ENCODE assay signal across 7 mouse cellular contexts in the genomic region with DNA sequence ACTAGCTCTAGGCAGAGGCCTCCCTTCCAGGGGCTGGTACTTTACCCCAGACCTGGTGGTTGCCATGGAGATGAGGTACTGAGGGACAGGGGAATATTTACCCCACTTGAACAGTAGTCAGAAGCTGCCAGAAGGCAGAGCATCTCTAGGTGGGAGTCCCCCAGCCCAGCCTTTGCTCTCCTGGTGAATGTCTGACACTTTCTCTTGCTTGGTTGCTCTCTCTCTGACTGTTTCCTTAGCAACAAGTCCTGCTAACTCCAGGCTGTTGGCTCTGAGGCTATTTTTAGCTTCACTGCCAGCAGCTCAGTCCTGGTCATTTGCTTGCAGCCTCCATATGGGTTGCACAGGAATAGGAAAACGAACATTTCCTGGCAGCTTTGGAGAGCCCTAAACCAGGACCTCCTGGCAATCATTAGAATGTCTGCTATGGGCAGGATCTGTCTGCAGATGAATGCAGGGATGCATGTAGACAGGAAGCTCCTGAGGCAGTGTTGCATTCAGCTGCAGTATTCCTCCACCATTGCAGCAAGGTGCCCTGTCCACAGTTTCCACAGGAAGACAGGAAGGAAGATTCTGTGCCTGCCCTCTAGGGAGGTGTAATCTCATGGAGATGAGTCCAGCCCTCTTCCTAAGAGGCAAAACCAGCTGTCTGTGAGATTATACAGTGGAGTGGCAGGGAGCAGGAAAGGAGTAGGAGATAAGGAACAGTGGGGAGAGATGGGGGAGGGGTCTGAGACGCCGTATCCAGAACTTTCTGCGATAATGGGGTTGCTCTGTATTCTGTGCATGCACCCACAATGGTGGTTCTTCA.
DNase-seq lines count a peak whose midpoint lies in the region; ATAC-seq lines count a peak whose summit lies in the region.

No protein-coding gene starts in this region.

- peaks cover 45% of the 10 kb centered on the region for H3K36me3 ChIP-seq in embryonic facial prominence, embryonic 14.5 days (ENCODE audit: control insufficient read depth, insufficient read depth, low read length)
- peaks cover 3% of the 10 kb centered on the region for H3K36me3 ChIP-seq in hindbrain, embryonic 13.5 days

- WGBS in embryonic facial prominence, embryonic 14.5 days = 36% methylated on average over 4 of the region's 4 CpGs
- WGBS in hindbrain, embryonic 13.5 days = 39% methylated on average over 4 of the region's 4 CpGs

- no peaks in the 10 kb centered on the region for H3K9me3 ChIP-seq in embryonic facial prominence, embryonic 14.5 days (ENCODE audit: control insufficient read depth, low read length)
- no peaks in the 10 kb centered on the region for H3K9me3 ChIP-seq in hindbrain, embryonic 13.5 days

- H3K4me1 ChIP-seq in embryonic facial prominence, embryonic 14.5 days (ENCODE audit: control insufficient read depth, insufficient read depth, low read length) = peaks cover 22% of the 10 kb centered on the region
- peaks cover 84% of the 10 kb centered on the region for H3K4me1 ChIP-seq in hindbrain, embryonic 13.5 days (replicated peaks)

- H3K27ac ChIP-seq in embryonic facial prominence, embryonic 14.5 days (replicated peaks; ENCODE audit: low read depth, low read length) = peak overlapping the region; percentile 77; the same call in 1 of the 2 replicates
- peak overlapping the region; percentile 93 for H3K27ac ChIP-seq in hindbrain, embryonic 13.5 days

- no peak overlapping the region for H3K9ac ChIP-seq in embryonic facial prominence, embryonic 14.5 days (ENCODE audit: low read depth, low read length)
- H3K9ac ChIP-seq in hindbrain, embryonic 13.5 days = peak overlapping the region; percentile 31; the same call in 1 of the 2 replicates

- H3K4me2 ChIP-seq in embryonic facial prominence, embryonic 14.5 days (ENCODE audit: low read depth, low read length) = no peak overlapping the region; the same call in 1 of the 2 replicates
- peak overlapping the region; percentile 31; the same call in 1 of the 2 replicates for H3K4me2 ChIP-seq in hindbrain, embryonic 13.5 days

- H3K4me3 ChIP-seq in embryonic facial prominence, embryonic 14.5 days (ENCODE audit: low read depth, low read length) = no peak overlapping the region
- H3K4me3 ChIP-seq in hindbrain, embryonic 13.5 days = no peak overlapping the region

- ATAC-seq in embryonic facial prominence, embryonic 14.5 days (ENCODE audit: low read depth) = peak; percentile 50; the same call in 1 of the 2 replicates
- peak; percentile 58 for ATAC-seq in hindbrain, embryonic 13.5 days (ENCODE audit: low FRiP score)

- peak; percentile 69 to 85 for DNase-seq in cerebellum, adult 18-20 months
- DNase-seq in embryonic facial prominence, embryonic 14.5 days (ENCODE audit: low spot score) = peak; percentile 86
- peak; percentile 57 to 60 for DNase-seq in layer of hippocampus, postnatal 14 days (ENCODE audit: low spot score in 2 of 2)
- DNase-seq in mesoderm, embryonic 11.5 days (ENCODE audit: low read depth, low spot score) = peak; percentile 68
- DNase-seq in telencephalon, adult 2 months (ENCODE audit: low read depth, low spot score) = peak; percentile 94
- no peak for DNase-seq in adrenal gland, postnatal 25 days

- no peaks in the 10 kb centered on the region for H3K27me3 ChIP-seq in embryonic facial prominence, embryonic 14.5 days (replicated peaks; ENCODE audit: control insufficient read depth, insufficient read depth, low read length)
- H3K27me3 ChIP-seq in hindbrain, embryonic 13.5 days = 0 out of 2 replicates have a peak, but pooled peaks cover 3% of the 10 kb centered on the region
